Mouse (Mus musculus) lung, embryonic 15.5 days (tissue): ENCODE measurements around the gene Igsf10. TPM values are rescaled to one million over a fixed set of nuclear protein-coding genes. Genes with fewer than 3 reads are reported as not detected.
"Not testable (repeated sequence)": the region's sequence is repeated elsewhere in the genome, so short reads cannot be mapped to it uniquely, and the experiment has no call there.

Source experiments
- ATAC-seq: fragments of 200-750 bp; cut with Nextera tagmentation; 2 replicates; pipeline ENCODE4 v1.8.0; 2017; ENCODE audit warnings: moderate number of reproducible peaks, borderline replicate concordance; ENCODE audit not compliant: low FRiP score, low TSS enrichment; ENCODE audit errors: extremely low read depth
- H3K27ac ChIP-seq: fragments of 300-500 bp; sonication (generic); 2 replicates; pipeline ENCODE4 v1.5.1; 2015; ENCODE audit warnings: moderate library complexity, mild to moderate bottlenecking, inconsistent platforms
- H3K27me3 ChIP-seq: fragments of 300-500 bp; sonication (generic); 2 replicates; pipeline ENCODE4 v1.6.1; 2015; ENCODE audit warnings: inconsistent platforms
- H3K36me3 ChIP-seq: fragments of 300-500 bp; sonication (generic); 2 replicates; pipeline ENCODE4 v1.6.1; 2015; ENCODE audit warnings: inconsistent platforms
- H3K4me1 ChIP-seq: fragments of 300-500 bp; sonication (generic); 2 replicates; pipeline ENCODE4 v1.6.1; 2015; ENCODE audit warnings: inconsistent platforms
- H3K4me2 ChIP-seq: fragments of 300-500 bp; sonication (generic); 2 replicates; pipeline ENCODE4 v1.6.1; 2015; ENCODE audit warnings: inconsistent platforms, mild to moderate bottlenecking, moderate library complexity
- H3K4me3 ChIP-seq: fragments of 300-500 bp; sonication (generic); 2 replicates; pipeline ENCODE4 v1.5.1; 2015; ENCODE audit warnings: mild to moderate bottlenecking, inconsistent platforms
- H3K9ac ChIP-seq: fragments of 300-500 bp; sonication (generic); 2 replicates; pipeline ENCODE4 v1.6.1; 2015; ENCODE audit warnings: inconsistent platforms
- H3K9me3 ChIP-seq: fragments of 300-500 bp; sonication (generic); 2 replicates; pipeline ENCODE4 v1.6.1; 2016; ENCODE audit warnings: inconsistent platforms
- WGBS: fragments of 180-500 bp; shearing (Covaris S2); methylation state at CpG from one replicate; pipeline ENCODE4 v1.1.7; 2015; 5-methylcytosine and 5-hydroxymethylcytosine counted together
- polyA plus RNA-seq: library from polyadenylated mRNA; unstranded; fragments of >200 nt; fragmentation: Nextera tagmentation; extraction: Ambion mirVana; gene quantifications from 2 replicates; pipeline ENCODE4 v1.2.1, GENCODE M21; 2015

The Igsf10 gene
- polyA plus RNA-seq, result 11.1 and 11.7 TPM in 2 replicates

DNA sequence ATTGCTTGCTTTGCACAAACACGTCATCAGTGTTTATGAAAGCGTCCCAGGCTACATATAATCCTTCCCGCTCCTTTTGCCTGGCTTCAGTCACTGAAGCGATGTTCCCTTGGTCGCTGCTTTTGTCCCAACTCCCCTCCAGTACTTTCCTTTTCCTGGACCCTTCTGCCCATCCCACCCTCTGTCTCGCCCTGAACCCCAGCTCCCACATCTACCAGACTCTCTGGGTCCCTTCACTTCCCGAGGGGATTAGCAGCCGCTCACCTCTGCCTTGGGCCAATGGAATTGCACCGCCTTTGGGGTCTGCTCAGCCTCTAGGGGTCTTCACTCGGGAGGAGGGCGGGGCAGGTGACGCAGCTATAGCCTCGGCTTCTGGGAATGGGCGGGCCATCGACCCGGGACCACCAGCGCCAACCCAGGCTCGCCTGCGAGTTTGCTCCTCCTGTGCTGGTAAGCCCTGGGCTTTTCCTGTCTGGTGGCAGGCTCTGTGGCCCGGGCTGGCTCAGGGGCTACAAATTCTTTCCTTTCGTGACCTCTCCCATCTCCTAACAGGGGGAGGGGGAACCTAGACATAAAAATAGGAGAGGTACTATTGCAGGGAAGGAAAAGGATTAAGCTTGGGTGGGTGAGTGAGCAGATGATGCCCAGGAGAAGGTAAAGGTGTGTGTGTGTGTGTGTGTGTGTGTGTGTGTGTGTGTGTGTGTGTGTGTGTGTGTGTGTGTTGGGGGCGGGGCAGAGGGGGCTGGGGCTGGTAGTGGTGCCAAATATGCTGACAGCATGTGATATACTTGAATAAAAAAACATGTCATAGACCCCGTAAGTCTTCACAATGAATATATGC lies at the start of gene Igsf10:
Gene Igsf10 (minus strand): TSS at position 330 of the 841 bp plus-strand sequence.
- 2% methylated on average over 23 of the region's 23 CpGs for WGBS
- peak; percentile 91 for ATAC-seq
- Histone ChIP-seq H3K27ac (peak within 1 kb of the TSS; percentile 85), H3K4me2 (peak within 1 kb of the TSS; percentile 66), H3K36me3 (0 out of 2 replicates have a peak, but pooled peaks cover 2% of the 10 kb centered on the region), H3K4me3 (peak within 1 kb of the TSS; percentile 74), H3K4me1 (peaks cover 5% of the 10 kb centered on the region; the same call in 1 of the 2 replicates), H3K27me3 (no peaks in the 10 kb centered on the region), H3K9ac (peak within 1 kb of the TSS; percentile 62), H3K9me3 (no peaks in the 10 kb centered on the region)

DNA sequence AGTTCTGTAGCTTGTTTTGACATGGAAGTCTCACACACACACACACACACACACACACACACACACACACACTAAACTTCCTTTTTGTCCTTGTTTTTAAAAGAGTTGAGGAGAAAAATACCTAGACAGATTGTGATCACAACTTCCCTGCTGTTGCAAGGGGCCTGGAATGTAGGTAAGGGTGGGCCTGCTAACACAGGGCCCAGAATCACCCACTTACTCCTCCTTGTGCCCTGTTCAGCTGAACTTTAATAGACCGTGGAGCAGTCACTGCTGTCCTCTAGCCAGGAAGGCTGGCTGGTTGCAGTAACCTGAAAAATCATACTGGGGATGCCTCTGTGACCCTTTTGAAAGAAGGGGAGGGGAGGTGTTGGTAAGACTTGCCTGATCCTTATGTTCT lies 41.4 kb upstream of the Igsf10 start:
- Histone ChIP-seq H3K9ac (no peak overlapping the region), H3K36me3 (no peaks in the 10 kb centered on the region), H3K27me3 (no peaks in the 10 kb centered on the region), H3K27ac (no peak overlapping the region), H3K9me3 (no peaks in the 10 kb centered on the region), H3K4me2 (no peak overlapping the region), H3K4me1 (no peaks in the 10 kb centered on the region), H3K4me3 (no peak overlapping the region)
- 74% methylated on average over 1 of the region's 1 CpGs for WGBS
- no peak for ATAC-seq

DNA sequence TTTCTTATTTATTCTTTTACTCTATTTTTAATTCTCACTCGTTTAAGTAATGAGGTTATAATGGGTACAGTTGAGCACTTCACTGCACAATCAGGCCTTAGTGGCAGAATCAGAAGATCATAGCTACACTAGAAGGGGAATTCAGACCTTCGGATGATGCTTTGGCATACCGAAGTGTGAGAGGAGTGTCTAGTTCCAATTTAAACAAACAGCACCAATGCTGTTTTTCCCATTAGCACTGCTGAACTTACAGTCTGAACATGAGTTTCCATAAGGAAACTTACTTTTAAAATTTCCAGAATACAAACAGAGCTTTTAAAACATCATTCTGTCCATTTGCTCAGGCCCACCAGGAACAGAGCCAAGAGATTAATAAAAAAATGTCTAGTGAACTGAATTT lies 40.8 kb upstream of the Igsf10 start:
- Histone ChIP-seq H3K36me3 (no peaks in the 10 kb centered on the region), H3K4me1 (no peaks in the 10 kb centered on the region), H3K4me2 (no peak overlapping the region), H3K27me3 (no peaks in the 10 kb centered on the region), H3K9me3 (no peaks in the 10 kb centered on the region), H3K27ac (no peak overlapping the region), H3K9ac (no peak overlapping the region), H3K4me3 (no peak overlapping the region)
- no peak for ATAC-seq
- WGBS, result 67% methylated on average over 3 of the region's 3 CpGs

DNA sequence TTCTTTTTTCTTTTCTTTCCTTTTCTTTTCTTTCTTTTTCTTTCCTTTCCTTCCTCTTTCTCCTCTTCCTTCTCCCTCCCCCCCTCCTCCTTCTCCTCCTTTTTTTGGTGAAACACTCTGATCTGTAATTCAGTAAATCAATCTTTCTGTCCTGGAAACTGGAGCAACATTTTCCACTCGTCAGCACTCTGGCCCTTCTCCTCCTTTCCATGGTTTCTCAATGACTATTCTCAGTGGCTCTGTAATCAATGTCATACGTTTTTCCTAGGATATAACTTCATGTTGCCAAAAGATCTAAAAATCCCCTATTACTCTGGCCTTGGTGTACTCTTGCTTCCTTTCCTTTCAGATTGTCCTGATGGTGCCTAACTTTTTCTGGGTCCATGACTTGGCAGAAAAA lies 40.1 kb upstream of the Igsf10 start:
- Histone ChIP-seq H3K4me2 (no peak overlapping the region), H3K27ac (no peak overlapping the region), H3K9me3 (no peaks in the 10 kb centered on the region), H3K27me3 (no peaks in the 10 kb centered on the region), H3K4me3 (no peak overlapping the region), H3K4me1 (no peaks in the 10 kb centered on the region), H3K9ac (no peak overlapping the region), H3K36me3 (no peaks in the 10 kb centered on the region)
- WGBS, result 49% methylated on average over 2 of the region's 2 CpGs
- ATAC-seq, result no peak

DNA sequence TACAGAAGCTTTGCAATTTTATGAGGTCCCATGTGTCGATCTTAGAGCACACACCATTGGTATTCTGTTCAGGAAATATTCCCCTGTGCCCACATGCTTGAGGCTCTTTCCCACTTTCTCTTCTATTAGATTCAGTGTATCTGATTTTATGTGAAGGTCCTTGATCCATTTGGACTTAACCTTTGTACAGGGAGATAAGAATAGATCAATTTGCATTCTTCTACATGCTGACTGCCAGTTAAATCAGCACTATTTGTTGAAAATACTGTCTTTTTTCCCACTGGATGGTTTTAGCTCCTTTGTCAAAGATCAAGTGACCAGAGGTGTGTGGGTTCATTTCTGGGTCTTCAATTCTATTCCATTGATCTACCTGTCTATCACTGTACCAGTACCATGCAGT lies 34.6 kb upstream of the Igsf10 start:
- H3K4me1 ChIP-seq, H3K4me2 ChIP-seq, H3K9me3 ChIP-seq, H3K27ac ChIP-seq, H3K9ac ChIP-seq, H3K4me3 ChIP-seq, H3K36me3 ChIP-seq, H3K27me3 ChIP-seq, ATAC-seq: not testable (repeated sequence)
- 96% methylated on average over 1 of the region's 1 CpGs for WGBS

DNA sequence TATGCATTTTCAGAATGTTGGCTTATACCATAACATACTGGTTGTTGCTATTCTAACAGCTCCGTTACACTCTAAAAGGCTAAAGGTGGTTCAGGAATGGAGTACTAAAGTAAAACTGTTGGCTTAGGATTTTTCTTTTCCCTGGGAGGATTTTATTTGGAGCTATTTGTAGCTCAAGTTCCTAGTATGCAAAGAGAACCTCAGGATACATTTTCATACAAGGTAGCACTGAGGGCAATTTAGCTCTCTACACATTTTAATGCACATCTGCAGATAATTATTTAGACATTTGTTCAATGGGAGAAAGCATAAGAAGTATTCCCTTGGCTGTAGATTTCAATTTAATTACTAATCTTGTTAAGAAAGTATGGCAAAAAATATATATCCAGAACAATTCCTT lies 17.7 kb upstream of the Igsf10 start:
- no peaks in the 10 kb centered on the region for H3K27me3 ChIP-seq
- WGBS, result 90% methylated on average over 1 of the region's 1 CpGs
- H3K36me3 ChIP-seq, result no peaks in the 10 kb centered on the region
- H3K4me3 ChIP-seq, result no peak overlapping the region
- no peaks in the 10 kb centered on the region for H3K9me3 ChIP-seq
- H3K4me2 ChIP-seq, result no peak overlapping the region
- H3K4me1 ChIP-seq, result 0 out of 2 replicates have a peak, but pooled peaks cover 2% of the 10 kb centered on the region
- H3K9ac ChIP-seq, result no peak overlapping the region
- no peak overlapping the region for H3K27ac ChIP-seq
- no peak for ATAC-seq

DNA sequence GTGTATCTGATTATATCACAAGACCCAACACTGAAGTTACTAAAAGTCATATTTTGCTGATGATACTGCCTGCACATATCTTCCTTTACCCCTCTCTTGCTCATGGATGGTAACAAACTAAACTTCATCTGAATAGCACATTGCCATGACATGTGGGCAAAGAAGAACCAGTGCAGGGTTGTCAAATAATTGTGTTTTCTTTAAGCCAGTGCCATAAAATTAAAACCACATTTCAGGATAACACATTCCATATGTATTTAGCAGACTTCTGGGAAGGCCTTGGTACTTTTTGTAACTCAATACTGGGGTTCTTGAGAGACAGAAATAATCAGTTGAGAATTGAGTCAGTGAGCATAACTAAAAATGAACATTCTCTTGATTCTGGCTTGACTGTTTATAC lies 15.9 kb upstream of the Igsf10 start:
- Histone ChIP-seq H3K4me2 (no peak overlapping the region), H3K4me3 (no peak overlapping the region), H3K36me3 (no peaks in the 10 kb centered on the region), H3K27me3 (no peaks in the 10 kb centered on the region), H3K4me1 (no peaks in the 10 kb centered on the region), H3K27ac (no peak overlapping the region), H3K9ac (no peak overlapping the region), H3K9me3 (no peaks in the 10 kb centered on the region)
- ATAC-seq, result no peak

DNA sequence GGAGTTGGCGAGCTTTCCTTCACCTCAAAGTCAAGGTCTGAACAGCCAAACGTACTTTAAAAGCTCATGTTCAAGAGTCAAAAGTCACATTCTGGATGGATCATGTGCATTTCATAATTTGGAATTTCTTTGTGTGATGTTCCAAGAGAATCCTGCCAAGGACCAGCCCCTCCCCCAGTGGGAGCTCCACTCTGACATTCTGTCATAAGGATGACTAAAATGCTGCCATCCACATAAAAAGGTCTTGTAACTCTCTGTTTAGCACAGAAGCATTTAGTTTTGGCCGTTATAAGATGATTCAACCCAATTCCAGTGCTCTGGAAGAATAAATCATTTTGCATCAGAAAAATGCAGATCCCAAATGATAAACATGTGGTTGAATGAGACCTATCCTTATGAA lies 10.0 kb upstream of the Igsf10 start:
- 70% methylated on average over 3 of the region's 3 CpGs for WGBS
- H3K4me3 ChIP-seq, result no peak overlapping the region
- no peak for ATAC-seq
- H3K9me3 ChIP-seq, result no peaks in the 10 kb centered on the region
- H3K27ac ChIP-seq, result no peak overlapping the region
- H3K4me1 ChIP-seq, result no peaks in the 10 kb centered on the region
- H3K4me2 ChIP-seq, result no peak overlapping the region
- no peaks in the 10 kb centered on the region for H3K36me3 ChIP-seq
- no peaks in the 10 kb centered on the region for H3K27me3 ChIP-seq
- H3K9ac ChIP-seq, result no peak overlapping the region

DNA sequence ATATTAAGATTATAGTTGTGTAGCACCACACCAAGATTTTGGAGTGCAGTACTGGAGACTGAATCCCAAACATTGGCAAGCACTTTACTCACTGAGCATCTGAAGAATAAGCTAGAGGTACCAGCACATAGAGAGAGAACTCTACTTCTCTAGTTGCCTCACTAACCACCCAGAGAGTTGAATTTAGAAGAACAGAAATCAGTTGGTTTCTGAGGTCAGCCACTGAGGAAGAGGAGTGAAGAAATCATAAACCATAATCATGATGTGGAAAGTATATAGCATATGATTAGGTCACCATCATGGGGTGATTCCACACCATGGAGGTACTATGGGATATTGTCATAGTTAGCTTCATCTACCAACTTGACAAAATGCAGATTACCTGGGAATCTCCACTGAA lies 7.6 kb upstream of the Igsf10 start:
- no peaks in the 10 kb centered on the region for H3K9me3 ChIP-seq
- ATAC-seq, result no peak
- no peak overlapping the region for H3K4me2 ChIP-seq
- no peaks in the 10 kb centered on the region for H3K4me1 ChIP-seq
- H3K36me3 ChIP-seq, result no peaks in the 10 kb centered on the region
- H3K27me3 ChIP-seq, result no peaks in the 10 kb centered on the region
- H3K9ac ChIP-seq, result no peak overlapping the region
- H3K4me3 ChIP-seq, result no peak overlapping the region
- H3K27ac ChIP-seq, result no peak overlapping the region

DNA sequence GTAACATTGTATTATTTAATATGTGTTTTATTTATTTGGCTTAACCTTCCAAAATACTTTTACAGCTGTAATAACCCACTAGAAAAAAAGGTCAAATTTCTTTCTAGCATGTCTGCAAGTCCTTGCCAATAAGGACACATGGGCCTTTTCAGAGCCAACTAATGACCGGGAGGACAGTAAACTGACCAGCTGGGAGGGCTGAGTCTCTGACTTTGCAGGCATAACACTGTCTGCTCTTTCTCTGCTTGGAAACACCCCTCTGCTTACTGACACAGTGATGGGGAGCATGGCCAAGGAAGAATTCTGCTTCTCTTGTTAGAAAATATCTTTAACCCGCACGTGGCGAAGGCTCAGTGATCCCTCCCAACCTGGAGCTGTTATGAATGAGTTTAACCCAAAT lies 1.2 kb downstream of the Igsf10 start:
- no peaks in the 10 kb centered on the region for H3K27me3 ChIP-seq
- peak overlapping the region; percentile 66 for H3K4me2 ChIP-seq
- H3K9ac ChIP-seq, result peak overlapping the region; percentile 62
- 38% methylated on average over 4 of the region's 4 CpGs for WGBS
- peak overlapping the region; percentile 74 for H3K4me3 ChIP-seq
- H3K4me1 ChIP-seq, result peaks cover 5% of the 10 kb centered on the region; the same call in 1 of the 2 replicates
- peak; percentile 87; the same call in 1 of the 2 replicates for ATAC-seq
- no peaks in the 10 kb centered on the region for H3K9me3 ChIP-seq
- H3K36me3 ChIP-seq, result 0 out of 2 replicates have a peak, but pooled peaks cover 3% of the 10 kb centered on the region
- H3K27ac ChIP-seq, result peak overlapping the region; percentile 85

DNA sequence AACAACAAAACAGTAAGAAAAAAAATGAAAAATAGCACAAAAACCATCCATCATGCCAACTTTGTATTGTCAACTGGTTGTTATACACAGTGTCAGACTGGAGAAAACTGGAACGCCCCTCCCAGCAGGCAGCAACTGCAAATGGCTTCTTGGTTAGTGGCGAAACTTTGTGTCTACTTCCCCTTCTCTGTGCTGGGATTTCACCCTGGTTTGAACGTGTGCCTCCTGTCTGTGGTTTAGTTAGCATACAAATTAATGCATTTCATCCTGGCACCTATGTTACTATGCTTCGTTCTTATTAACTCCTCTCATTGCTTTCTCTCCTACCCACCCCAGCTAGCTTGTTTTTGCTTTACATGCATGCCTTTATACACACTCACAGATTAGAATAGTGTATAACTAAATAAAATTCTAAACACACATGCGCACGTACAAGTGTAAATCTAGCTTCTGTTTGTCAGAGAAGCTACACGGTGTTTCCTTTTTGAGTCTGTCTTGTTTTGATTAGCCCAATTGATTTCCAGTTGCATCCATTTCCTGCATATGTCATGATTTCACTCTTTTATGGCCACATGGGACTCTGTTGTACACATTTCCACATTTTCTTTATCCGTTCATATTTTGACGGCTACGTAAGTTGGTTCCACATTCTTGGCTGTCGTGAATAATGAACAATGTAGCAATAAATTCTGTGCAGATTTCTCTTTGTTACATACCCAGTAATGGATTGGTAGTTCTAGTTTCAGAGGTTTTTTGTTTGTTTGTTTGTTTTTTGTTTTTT lies 2.4 kb downstream of the Igsf10 start:
- Histone ChIP-seq H3K27me3 (no peaks in the 10 kb centered on the region), H3K4me2 (peak overlapping the region; percentile 37; the same call in 1 of the 2 replicates), H3K4me3 (no peak overlapping the region; the same call in 1 of the 2 replicates), H3K36me3 (0 out of 2 replicates have a peak, but pooled peaks cover 3% of the 10 kb centered on the region), H3K4me1 (peaks cover 5% of the 10 kb centered on the region; the same call in 1 of the 2 replicates), H3K27ac (no peak overlapping the region), H3K9ac (no peak overlapping the region), H3K9me3 (no peaks in the 10 kb centered on the region)
- 62% methylated on average over 11 of the region's 11 CpGs for WGBS
- ATAC-seq, result no peak

DNA sequence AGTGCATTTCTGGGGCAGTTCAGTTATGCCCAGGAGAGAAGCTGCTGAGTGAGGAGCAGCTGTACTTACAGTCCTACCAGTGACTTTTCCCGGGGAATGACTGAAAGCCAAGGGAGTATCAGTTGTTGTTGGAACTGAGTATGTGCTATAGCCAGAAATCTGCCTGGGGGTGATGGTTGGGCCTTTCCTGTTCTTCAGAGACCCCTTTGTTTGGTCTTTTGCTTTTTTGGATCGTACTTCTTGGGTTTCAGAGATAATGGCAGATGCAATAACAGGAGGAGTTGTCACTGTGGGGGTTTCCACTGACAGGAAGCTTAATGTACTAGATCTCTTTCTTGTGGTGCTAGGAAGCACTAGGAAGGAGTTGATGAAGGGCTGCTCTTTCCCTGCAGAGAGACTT lies 15.7 kb downstream of the Igsf10 start:
- ATAC-seq, result no peak
- WGBS, result 83% methylated on average over 2 of the region's 2 CpGs

More for the DNA sequence above, 15.7 kb downstream of the Igsf10 start:
- Histone ChIP-seq H3K27me3 (no peaks in the 10 kb centered on the region), H3K9me3 (no peaks in the 10 kb centered on the region), H3K27ac (no peak overlapping the region), H3K36me3 (peaks cover 41% of the 10 kb centered on the region), H3K4me1 (no peaks in the 10 kb centered on the region), H3K4me3 (no peak overlapping the region), H3K9ac (no peak overlapping the region), H3K4me2 (no peak overlapping the region)
